Mouse (Mus musculus): Measurements from ENCODE around the gene Phf13.
A peak's percentile ranks its signal among the peaks of the same experiment; 100 is the strongest.

GRCm38 (mm10) chr4:151972221-151972967 is 23.7 kb downstream of the Phf13 start:
- peak; percentile 72 for TF ChIP-seq CTCF (IDR thresholded peaks at IDR 0.05)
- TF ChIP-seq EP300 (IDR thresholded peaks at IDR 0.05), result no peak
